Mouse (Mus musculus) heart, embryonic 11.5 days (tissue): ENCODE results near the gene Msi2. TPM values are rescaled to one million over a fixed set of nuclear protein-coding genes. Genes with fewer than 3 reads are reported as not detected.

ENCODE experiments used
- ATAC-seq: fragments of 200-750 bp; cut with Nextera tagmentation; replicated peaks from 2 replicates; pipeline ENCODE4 v1.8.0; 2017; ENCODE audit warnings: moderate library complexity; ENCODE audit not compliant: insufficient number of reproducible peaks, low FRiP score, low TSS enrichment
- H3K27ac ChIP-seq: fragments of 300-500 bp; sonication (generic); 2 replicates; pipeline ENCODE4 v1.5.1; 2014; ENCODE audit warnings: mild to moderate bottlenecking, low read depth, low read length
- H3K27me3 ChIP-seq: fragments of 300-500 bp; sonication (generic); 2 replicates; pipeline ENCODE4 v1.6.1; 2014; ENCODE audit warnings: mild to moderate bottlenecking, low read length, mixed read lengths; ENCODE audit not compliant: control insufficient read depth, insufficient read depth
- H3K36me3 ChIP-seq: fragments of 300-500 bp; sonication (generic); 2 replicates; pipeline ENCODE4 v1.6.1; 2014; ENCODE audit warnings: mild to moderate bottlenecking, low read length, moderate library complexity, mixed read lengths; ENCODE audit not compliant: control insufficient read depth, insufficient read depth
- H3K4me1 ChIP-seq: fragments of 300-500 bp; sonication (generic); 2 replicates; pipeline ENCODE4 v1.6.1; 2014; ENCODE audit warnings: low read length; ENCODE audit not compliant: control insufficient read depth, insufficient read depth
- H3K4me2 ChIP-seq: fragments of 300-500 bp; sonication (generic); 2 replicates; pipeline ENCODE4 v1.6.1; 2014; ENCODE audit warnings: mild to moderate bottlenecking, moderate library complexity
- H3K4me3 ChIP-seq: fragments of 300-500 bp; sonication (generic); 2 replicates; pipeline ENCODE4 v1.5.1; 2014; ENCODE audit warnings: low read depth, low read length
- H3K9ac ChIP-seq: fragments of 300-500 bp; sonication (generic); 2 replicates; pipeline ENCODE4 v1.6.1; 2014; ENCODE audit warnings: mild to moderate bottlenecking, low read depth, low read length, moderate library complexity
- H3K9me3 ChIP-seq: fragments of 300-500 bp; sonication (generic); replicated peaks from 2 replicates; pipeline ENCODE4 v1.6.1; 2016; ENCODE audit warnings: low read length; ENCODE audit not compliant: control insufficient read depth
- WGBS: fragments of 180-500 bp; shearing (Covaris S2); extraction: QIAGEN DNeasy Blood & Tissue Kit; methylation state at CpG from one replicate; pipeline ENCODE4 v1.1.7; 2014; ENCODE audit not compliant: insufficient replicate concordance; 5-methylcytosine and 5-hydroxymethylcytosine counted together
- polyA plus RNA-seq: library from polyadenylated mRNA; unstranded; fragments of >200 nt; fragmentation: Nextera tagmentation; extraction: Ambion mirVana; gene quantifications from 2 replicates; pipeline ENCODE4 v1.2.1, GENCODE M21; 2014

Gene Msi2
- polyA plus RNA-seq, 1 experiment from 2014 or later = 18.4 TPM

DNA sequence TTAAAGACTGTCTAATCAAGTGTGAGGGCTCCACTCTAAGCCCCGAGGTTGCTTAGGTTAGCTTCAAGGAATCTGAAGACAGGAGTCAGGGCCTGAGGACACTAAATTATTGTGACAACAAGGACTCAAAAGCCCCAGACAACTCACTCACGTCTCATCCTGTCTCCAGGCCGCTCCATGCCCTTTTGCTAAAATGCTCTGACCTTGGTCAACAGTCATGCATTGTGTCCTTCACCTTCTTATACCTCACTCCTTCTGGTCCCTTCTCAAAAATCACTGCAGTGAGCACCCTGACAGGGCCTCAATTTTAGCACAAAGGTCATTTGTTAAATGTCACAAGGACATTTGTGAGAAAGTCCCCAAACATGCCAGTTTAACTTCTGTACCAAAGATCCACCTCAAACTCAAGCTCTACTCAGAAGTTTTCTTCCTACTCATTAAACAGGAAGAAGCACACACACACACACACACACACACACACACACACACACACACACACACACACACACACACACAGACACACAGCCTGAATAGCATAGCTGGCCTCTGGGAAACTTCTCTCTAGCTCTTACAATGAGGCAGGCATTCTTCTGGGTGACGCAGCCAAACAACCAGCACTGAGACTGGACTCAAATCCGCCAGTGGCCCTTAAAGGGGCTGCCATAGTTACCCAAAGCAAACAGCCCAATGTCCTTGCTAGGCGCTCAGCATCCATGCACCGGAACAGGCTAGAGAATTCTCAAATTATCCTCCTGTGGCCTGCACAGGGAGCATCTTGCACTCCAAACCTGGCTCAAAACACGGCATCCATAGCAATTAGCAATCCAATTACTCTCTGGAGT, 178.5 kb downstream of the Msi2 start:
- Histone ChIP-seq H3K27me3 (no peaks in the 10 kb centered on the region), H3K4me3 (no peak overlapping the region), H3K9me3 (no peaks in the 10 kb centered on the region), H3K36me3 (no peaks in the 10 kb centered on the region), H3K9ac (no peak overlapping the region), H3K27ac (peak overlapping the region; percentile 17; the same call in 1 of the 2 replicates), H3K4me2 (no peak overlapping the region), H3K4me1 (peaks cover 66% of the 10 kb centered on the region)
- no peak for ATAC-seq
- 59% methylated on average over 8 of the region's 8 CpGs for WGBS

DNA sequence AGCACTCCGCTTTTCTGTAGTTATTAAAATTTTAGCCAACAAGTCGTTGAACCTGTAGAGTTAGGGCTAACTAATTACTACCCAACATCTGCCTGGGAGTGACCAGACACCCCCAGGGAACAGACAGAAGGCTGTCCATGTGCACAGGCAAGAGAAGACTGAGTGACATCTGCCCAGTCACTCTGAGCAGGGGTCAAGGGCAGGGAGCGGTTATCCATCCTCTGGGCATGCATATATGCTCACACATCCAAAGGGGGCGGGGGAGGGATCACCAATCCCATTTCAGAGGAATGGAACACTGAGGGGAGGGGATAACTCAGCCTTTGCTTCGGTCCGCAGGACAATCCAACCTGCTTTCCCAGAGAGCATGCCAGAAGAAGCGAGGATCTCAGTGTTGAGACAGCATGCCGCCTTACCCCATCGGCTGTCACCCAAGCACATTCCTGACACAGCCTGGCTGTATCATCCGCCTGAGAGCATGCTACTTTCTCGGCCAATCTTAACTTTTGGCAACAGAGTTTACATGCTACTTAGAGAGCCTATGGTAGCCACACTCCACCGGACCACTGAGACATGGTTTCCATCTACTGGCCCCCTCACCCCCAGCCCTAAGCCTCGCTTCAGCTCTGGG, 179.5 kb downstream of the Msi2 start:
- Histone ChIP-seq H3K27me3 (no peaks in the 10 kb centered on the region), H3K9me3 (no peaks in the 10 kb centered on the region), H3K27ac (peak overlapping the region; percentile 54), H3K4me2 (peak overlapping the region; percentile 15; the same call in 1 of the 2 replicates), H3K9ac (no peak overlapping the region), H3K4me3 (no peak overlapping the region), H3K36me3 (no peaks in the 10 kb centered on the region), H3K4me1 (peaks cover 75% of the 10 kb centered on the region)
- no peak for ATAC-seq
- 62% methylated on average over 13 of the region's 13 CpGs for WGBS

DNA sequence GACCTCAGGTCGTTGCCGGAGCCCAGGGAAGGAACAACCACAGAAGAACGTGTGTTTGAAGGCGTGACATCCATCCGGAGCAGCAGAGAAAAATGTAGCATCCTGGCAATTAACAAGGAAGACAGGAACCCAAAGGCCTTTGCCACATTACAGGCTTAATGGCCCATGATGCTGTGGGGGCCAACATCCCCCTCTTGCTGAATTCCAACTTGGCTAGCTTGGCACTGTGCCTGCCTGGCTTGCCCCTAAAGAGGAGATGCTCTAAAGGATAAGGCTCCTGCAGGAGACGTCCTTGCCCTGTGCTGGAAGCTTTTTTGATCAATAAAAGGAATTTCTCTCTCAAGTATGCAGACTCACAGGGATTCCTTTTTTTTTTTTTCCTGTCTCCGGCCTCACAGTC, 181.0 kb downstream of the Msi2 start:
- ATAC-seq = no peak
- no peaks in the 10 kb centered on the region for H3K36me3 ChIP-seq
- H3K27ac ChIP-seq = 0 out of 2 replicates have a peak overlapping the region, but pooled peaks have one; percentile 15
- no peaks in the 10 kb centered on the region for H3K9me3 ChIP-seq
- no peak overlapping the region for H3K9ac ChIP-seq
- no peaks in the 10 kb centered on the region for H3K27me3 ChIP-seq
- WGBS = 68% methylated on average over 7 of the region's 7 CpGs
- no peak overlapping the region for H3K4me3 ChIP-seq
- peaks cover 66% of the 10 kb centered on the region for H3K4me1 ChIP-seq
- no peak overlapping the region for H3K4me2 ChIP-seq

DNA sequence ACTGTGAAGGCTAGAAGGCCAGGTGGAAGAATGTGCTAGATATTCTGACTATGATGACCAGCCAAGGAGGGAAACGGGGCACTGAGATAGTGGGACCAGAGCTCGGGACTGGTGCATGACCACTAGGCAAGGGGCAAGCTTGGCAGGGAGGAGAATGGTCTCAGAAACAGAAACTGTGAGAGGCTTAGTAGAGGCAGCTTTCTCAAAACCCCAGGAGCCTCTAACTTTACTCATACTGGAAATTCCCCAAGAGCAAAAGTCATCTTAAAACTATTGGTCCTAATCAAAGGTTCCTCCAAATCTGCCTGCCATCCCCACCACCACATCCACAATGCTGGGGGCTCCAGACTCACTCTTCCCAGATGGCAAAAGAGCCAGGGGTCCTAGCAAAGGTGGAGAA, 181.5 kb downstream of the Msi2 start:
- Histone ChIP-seq H3K4me2 (no peak overlapping the region), H3K9me3 (no peaks in the 10 kb centered on the region), H3K9ac (no peak overlapping the region), H3K27me3 (no peaks in the 10 kb centered on the region), H3K4me1 (peaks cover 63% of the 10 kb centered on the region), H3K4me3 (no peak overlapping the region), H3K27ac (no peak overlapping the region), H3K36me3 (no peaks in the 10 kb centered on the region)
- ATAC-seq = no peak
- WGBS = 78% methylated on average over 2 of the region's 2 CpGs

DNA sequence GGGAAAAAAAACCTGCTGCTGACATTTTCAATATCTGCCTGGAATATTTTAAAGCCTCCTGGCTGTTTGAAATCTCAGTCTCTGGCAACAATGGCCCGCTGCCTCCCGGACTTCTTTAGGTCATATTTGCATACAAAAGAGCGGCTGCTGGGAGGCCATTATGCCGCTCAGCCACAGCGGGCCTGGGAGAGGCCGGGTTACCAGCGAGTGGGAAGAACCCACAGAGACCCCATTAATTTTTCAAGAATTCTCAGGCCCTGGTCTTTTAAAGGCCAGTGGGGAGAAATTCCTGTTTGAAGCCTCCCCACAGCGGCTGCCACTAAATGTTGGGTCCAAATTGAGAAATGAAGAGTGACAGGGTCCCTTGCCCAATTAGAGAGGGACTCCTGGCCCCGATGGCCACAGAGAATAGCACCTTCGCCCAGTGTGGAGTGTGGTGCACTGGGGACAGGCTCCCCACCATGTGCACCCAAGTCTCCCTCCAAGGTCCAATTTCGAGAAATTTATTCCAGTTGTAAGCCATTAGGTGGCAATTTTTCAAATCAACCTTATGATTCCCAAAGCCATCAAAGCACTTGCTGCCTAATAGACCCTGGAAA, 183.9 kb downstream of the Msi2 start:
- H3K4me3 ChIP-seq = no peak overlapping the region
- no peaks in the 10 kb centered on the region for H3K9me3 ChIP-seq
- no peak overlapping the region for H3K27ac ChIP-seq
- no peak overlapping the region; the same call in 1 of the 2 replicates for H3K4me2 ChIP-seq
- H3K36me3 ChIP-seq = no peaks in the 10 kb centered on the region
- H3K4me1 ChIP-seq = peaks cover 61% of the 10 kb centered on the region
- ATAC-seq = no peak
- no peaks in the 10 kb centered on the region for H3K27me3 ChIP-seq
- WGBS = 46% methylated on average over 11 of the region's 11 CpGs
- H3K9ac ChIP-seq = no peak overlapping the region

DNA sequence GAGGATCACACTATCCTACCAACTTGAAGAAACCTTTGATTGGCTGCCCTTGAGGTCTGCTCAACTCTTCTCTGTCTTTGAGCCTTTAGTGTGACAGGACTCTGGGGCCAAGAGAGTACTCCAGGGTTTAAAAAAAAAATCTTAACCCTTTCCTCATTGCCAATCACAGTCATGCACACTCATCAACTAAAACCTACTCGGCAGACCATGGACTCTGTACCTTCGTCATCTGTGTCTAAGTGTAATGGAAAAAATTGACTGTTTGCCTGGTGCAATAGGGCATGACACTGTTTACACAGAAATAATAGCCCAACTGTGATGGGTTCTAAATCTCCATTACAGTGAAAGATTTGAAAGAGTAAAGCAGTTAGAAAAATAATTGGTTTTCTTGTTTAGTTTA, 186.3 kb downstream of the Msi2 start:
- H3K9me3 ChIP-seq = no peaks in the 10 kb centered on the region
- no peak overlapping the region for H3K4me2 ChIP-seq
- H3K27me3 ChIP-seq = no peaks in the 10 kb centered on the region
- no peak for ATAC-seq
- H3K4me1 ChIP-seq = peaks cover 61% of the 10 kb centered on the region
- H3K9ac ChIP-seq = no peak overlapping the region
- H3K36me3 ChIP-seq = no peaks in the 10 kb centered on the region
- 84% methylated on average over 2 of the region's 2 CpGs for WGBS
- H3K27ac ChIP-seq = no peak overlapping the region
- H3K4me3 ChIP-seq = no peak overlapping the region

DNA sequence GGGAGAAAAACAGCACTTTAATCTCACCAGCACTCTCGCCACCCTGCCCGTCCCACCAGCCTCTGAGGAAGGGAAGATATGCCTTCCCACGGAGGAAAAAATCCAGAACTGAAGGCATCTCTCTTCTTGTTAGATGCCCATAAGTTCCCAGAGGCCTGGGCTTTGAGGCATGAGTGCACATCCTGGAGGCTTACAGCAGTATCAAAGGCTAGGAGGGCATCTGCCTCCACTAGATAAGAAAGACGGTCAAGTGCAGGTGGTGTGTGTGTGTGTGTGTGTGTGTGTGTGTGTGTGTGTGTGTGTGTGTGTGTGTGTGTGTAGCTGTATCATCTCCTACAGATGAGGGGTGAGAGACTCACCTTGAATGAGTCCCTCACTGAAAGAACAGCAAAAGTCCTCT, 188.3 kb downstream of the Msi2 start:
- Histone ChIP-seq H3K4me3 (no peak overlapping the region), H3K9me3 (no peaks in the 10 kb centered on the region), H3K27ac (peak overlapping the region; percentile 54; the same call in 1 of the 2 replicates), H3K36me3 (no peaks in the 10 kb centered on the region), H3K4me1 (peaks cover 64% of the 10 kb centered on the region), H3K4me2 (no peak overlapping the region), H3K27me3 (no peaks in the 10 kb centered on the region), H3K9ac (no peak overlapping the region)
- ATAC-seq = no peak
- 54% methylated on average over 4 of the region's 4 CpGs for WGBS

DNA sequence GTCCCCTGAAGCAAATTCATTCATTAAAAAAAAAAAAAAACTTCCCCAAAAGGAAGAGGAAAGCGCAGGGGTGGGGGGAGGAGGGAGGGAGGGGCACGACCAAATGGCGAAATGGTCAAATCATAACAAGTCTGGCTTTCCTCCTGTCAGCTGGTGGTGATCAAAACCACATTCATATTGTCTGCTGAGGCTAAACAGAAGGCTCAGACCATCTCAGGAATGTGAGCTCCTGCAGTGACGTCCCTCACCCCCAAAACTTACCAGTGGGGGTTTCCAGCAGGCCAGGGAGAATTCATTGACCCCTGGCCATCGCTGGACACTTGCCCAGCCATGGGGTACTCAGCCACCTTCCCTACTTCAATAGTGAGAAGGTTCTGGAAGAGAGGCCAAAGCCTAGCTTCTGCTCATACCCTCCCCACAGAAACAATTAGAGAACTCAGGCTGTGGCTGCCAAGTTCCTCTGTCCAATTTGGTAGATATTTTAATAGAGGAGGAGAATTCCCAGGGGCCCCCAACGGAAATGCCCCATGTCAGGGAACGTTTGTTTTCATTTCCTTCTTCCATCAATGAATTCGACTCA, 189.7 kb downstream of the Msi2 start:
- Histone ChIP-seq H3K27me3 (no peaks in the 10 kb centered on the region), H3K4me1 (peaks cover 67% of the 10 kb centered on the region), H3K36me3 (no peaks in the 10 kb centered on the region), H3K4me3 (no peak overlapping the region), H3K9ac (no peak overlapping the region), H3K9me3 (no peaks in the 10 kb centered on the region), H3K4me2 (peak overlapping the region; percentile 2; the same call in 1 of the 2 replicates), H3K27ac (peak overlapping the region; percentile 71)
- WGBS = 30% methylated on average over 8 of the region's 8 CpGs
- ATAC-seq = no peak
